Mouse (Mus musculus) limb, embryonic 11.5 days (tissue): ENCODE measurements around the gene Nup37. TPM values are rescaled to one million over a fixed set of nuclear protein-coding genes. Genes with fewer than 3 reads are reported as not detected.

ENCODE experiments used
- ATAC-seq: fragments of 200-750 bp; cut with Nextera tagmentation; 2 replicates; pipeline ENCODE4 v1.8.0; 2017; ENCODE audit warnings: low read depth; ENCODE audit not compliant: insufficient number of reproducible peaks, low FRiP score, low TSS enrichment
- DNase-seq: peaks from one replicate; pipeline ENCODE4 v3.0.0-alpha.2; 2015; ENCODE audit warnings: low spot score
- H3K27ac ChIP-seq: fragments of 300-500 bp; sonication (generic); replicated peaks from 2 replicates; pipeline ENCODE4 v1.5.1; 2014; ENCODE audit warnings: low read depth, mild to moderate bottlenecking, low read length
- H3K27me3 ChIP-seq: fragments of 300-500 bp; sonication (generic); 2 replicates; pipeline ENCODE4 v1.6.1; 2014; ENCODE audit warnings: mild to moderate bottlenecking, low read length, mixed read lengths; ENCODE audit not compliant: control insufficient read depth, insufficient read depth
- H3K36me3 ChIP-seq: fragments of 300-500 bp; sonication (generic); 2 replicates; pipeline ENCODE4 v1.6.1; 2014; ENCODE audit warnings: mild to moderate bottlenecking, low read length, moderate library complexity, mixed read lengths; ENCODE audit not compliant: control insufficient read depth, insufficient read depth
- H3K4me1 ChIP-seq: fragments of 300-500 bp; sonication (generic); 2 replicates; pipeline ENCODE4 v1.6.1; 2014; ENCODE audit warnings: low read length, mixed read lengths; ENCODE audit not compliant: control insufficient read depth, insufficient read depth
- H3K4me2 ChIP-seq: fragments of 300-500 bp; sonication (generic); 2 replicates; pipeline ENCODE4 v1.6.1; 2014; ENCODE audit warnings: low read depth, mild to moderate bottlenecking, moderate library complexity; ENCODE audit not compliant: severe bottlenecking
- H3K4me3 ChIP-seq: fragments of 300-500 bp; sonication (generic); 2 replicates; pipeline ENCODE4 v1.5.1; 2014; ENCODE audit warnings: low read depth, low read length
- H3K9ac ChIP-seq: fragments of 300-500 bp; sonication (generic); 2 replicates; pipeline ENCODE4 v1.6.1; 2014; ENCODE audit warnings: mild to moderate bottlenecking, low read length
- H3K9me3 ChIP-seq: fragments of 300-500 bp; sonication (generic); 2 replicates; pipeline ENCODE4 v1.6.1; 2016; ENCODE audit warnings: low read length; ENCODE audit not compliant: control insufficient read depth
- WGBS: fragments of 180-500 bp; shearing (Covaris S2); extraction: QIAGEN DNeasy Blood & Tissue Kit; methylation state at CpG from one replicate; pipeline ENCODE4 v1.1.7; 2014; 5-methylcytosine and 5-hydroxymethylcytosine counted together
- polyA plus RNA-seq: library from polyadenylated mRNA; unstranded; fragments of >200 nt; fragmentation: Nextera tagmentation; extraction: Ambion mirVana; gene quantifications from 2 replicates; pipeline ENCODE4 v1.2.1, GENCODE M21; 2014

Nup37 gene
- polyA plus RNA-seq, 1 experiment from 2014 or later = 112 TPM

DNA sequence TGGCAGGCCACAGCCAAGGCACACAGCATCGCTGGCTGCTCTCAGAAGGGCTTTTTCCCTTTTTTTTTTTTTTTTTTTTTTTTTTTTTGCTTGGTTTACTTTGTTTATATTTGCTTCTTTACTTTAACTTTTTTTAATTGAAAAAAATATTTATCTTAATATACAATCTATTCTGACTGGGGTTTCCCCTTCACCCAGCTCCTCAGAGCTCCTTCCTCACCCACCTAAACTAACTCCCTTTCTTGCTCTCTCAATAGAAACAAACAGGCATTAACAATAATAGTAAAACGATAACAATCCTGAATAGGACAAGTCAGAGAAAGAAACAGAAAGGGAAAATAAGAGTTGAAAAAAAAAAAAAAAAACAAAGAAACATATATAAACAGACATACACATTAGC lies 15.3 kb downstream of the Nup37 start:
- Histone ChIP-seq H3K4me2 (no peak overlapping the region), H3K9me3 (no peaks in the 10 kb centered on the region), H3K27ac (no peak overlapping the region), H3K27me3 (no peaks in the 10 kb centered on the region), H3K4me3 (no peak overlapping the region), H3K36me3 (no peaks in the 10 kb centered on the region; the same call in 1 of the 2 replicates), H3K9ac (no peak overlapping the region), H3K4me1 (no peaks in the 10 kb centered on the region)
- DNase-seq (no peak), ATAC-seq (no peak)
- 96% methylated on average over 2 of the region's 2 CpGs for WGBS

DNA sequence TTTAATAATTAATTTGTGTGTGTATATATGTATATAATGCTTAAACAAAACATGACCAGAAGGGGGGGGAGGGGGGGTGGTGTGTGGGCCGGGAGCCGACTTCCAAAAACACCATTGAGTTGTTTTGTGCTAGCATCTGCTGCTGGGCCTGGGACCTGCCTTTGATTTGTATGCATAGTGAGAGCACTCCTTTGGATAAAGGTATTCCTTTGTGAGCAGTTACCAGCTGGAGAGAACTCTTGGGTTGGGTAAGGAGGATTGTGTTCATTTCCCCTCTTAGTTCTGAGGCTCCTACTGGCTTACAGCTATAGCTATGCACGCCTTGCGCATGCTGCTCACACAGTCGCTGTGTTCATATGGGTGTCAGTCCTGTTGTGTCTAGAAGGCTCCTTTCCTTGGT lies 15.9 kb downstream of the Nup37 start:
- Histone ChIP-seq H3K4me1 (no peaks in the 10 kb centered on the region), H3K4me3 (no peak overlapping the region), H3K9ac (no peak overlapping the region), H3K9me3 (no peaks in the 10 kb centered on the region), H3K27me3 (no peaks in the 10 kb centered on the region), H3K4me2 (no peak overlapping the region), H3K27ac (no peak overlapping the region), H3K36me3 (no peaks in the 10 kb centered on the region; the same call in 1 of the 2 replicates)
- 97% methylated on average over 5 of the region's 5 CpGs for WGBS
- ATAC-seq = no peak
- DNase-seq = no peak

DNA sequence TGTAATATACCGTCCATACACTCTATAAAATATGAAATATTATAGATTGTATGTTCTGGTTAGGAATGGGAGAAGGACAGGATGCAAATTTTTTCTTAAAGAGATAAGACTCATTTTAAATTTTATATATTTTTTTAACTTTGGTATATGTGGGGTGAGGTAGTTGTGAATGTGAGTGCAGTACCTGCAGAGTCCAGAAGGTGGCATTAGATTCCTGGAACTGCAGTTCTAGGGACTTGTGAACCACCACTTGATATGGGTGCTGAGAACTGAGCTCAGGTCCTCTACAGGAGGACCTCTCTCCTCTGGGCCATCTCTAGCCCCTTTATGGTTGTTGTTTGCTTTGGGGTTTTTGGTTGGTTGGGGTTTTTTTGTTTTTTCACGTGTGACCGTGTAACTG lies 19.4 kb downstream of the Nup37 start:
- H3K4me2 ChIP-seq = no peak overlapping the region
- no peak overlapping the region for H3K4me3 ChIP-seq

DNA sequence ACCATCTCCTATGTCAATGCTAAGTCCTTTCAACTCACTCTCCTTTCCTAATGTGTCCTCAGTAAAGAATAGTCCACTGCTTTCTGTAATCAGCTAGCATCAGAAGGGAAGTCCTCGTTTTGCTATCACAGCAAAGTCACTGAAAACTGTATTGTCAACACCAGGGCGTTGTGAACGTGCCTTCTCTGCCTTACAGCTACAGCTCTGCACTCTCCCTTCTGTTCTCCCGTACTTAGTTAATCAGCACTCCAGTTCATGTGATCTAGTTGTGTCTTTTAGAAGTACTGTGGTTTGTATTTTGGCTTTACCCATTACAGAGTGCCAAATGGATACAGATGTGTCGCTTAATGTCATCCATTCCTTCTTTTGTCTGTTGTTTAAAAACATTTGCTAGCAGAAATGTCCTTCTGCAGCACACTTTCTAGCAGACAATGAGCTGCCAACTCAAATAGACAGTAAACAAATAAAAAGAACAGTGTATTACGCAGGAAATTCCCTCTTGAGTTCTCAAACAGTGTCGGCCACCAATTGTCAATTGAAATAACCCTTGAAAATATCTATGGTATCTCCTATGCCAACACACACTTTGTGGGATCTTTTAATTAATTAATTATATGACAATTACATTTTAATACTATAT lies 20.8 kb downstream of the Nup37 start:
- DNase-seq (no peak), ATAC-seq (no peak)
- Histone ChIP-seq H3K4me1 (no peaks in the 10 kb centered on the region), H3K27me3 (no peaks in the 10 kb centered on the region), H3K9me3 (no peaks in the 10 kb centered on the region), H3K4me3 (no peak overlapping the region), H3K27ac (no peak overlapping the region), H3K4me2 (no peak overlapping the region), H3K36me3 (no peaks in the 10 kb centered on the region; the same call in none of the 2 replicates), H3K9ac (no peak overlapping the region)
- 87% methylated on average over 7 of the region's 7 CpGs for WGBS

More for the DNA sequence above, 19.4 kb downstream of the Nup37 start:
- Histone ChIP-seq H3K4me1 (no peaks in the 10 kb centered on the region), H3K9ac (no peak overlapping the region), H3K27ac (no peak overlapping the region), H3K36me3 (no peaks in the 10 kb centered on the region; the same call in none of the 2 replicates), H3K9me3 (no peaks in the 10 kb centered on the region), H3K27me3 (no peaks in the 10 kb centered on the region)
- DNase-seq = no peak
- 97% methylated on average over 3 of the region's 3 CpGs for WGBS
- no peak for ATAC-seq

DNA sequence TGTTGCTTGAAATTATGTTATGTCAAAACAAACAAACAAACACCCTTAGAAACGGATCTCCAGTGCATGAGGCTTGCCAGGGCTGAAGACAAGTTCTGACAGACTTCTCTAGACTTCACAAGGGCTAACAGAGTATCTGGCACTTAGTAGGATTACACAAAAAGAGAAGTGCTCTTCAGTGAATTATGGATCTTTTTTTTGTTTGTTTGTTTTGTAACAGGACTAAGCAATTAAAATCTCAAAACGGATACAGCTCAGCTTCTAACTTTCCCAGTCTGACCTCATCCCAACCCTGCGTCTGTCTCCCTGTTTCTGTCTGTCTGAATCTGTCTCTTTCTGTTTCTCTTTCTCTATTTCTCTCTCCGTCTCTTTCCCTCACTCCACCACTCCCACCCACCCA lies 53.7 kb downstream of the Nup37 start:
- Histone ChIP-seq H3K4me1 (0 out of 2 replicates have a peak, but pooled peaks cover 2% of the 10 kb centered on the region), H3K27ac (no peak overlapping the region), H3K4me2 (peak overlapping the region; percentile 52; the same call in 1 of the 2 replicates), H3K4me3 (peak overlapping the region; percentile 60), H3K36me3 (no peaks in the 10 kb centered on the region), H3K27me3 (no peaks in the 10 kb centered on the region), H3K9me3 (no peaks in the 10 kb centered on the region), H3K9ac (no peak overlapping the region; the same call in 1 of the 2 replicates)
- DNase-seq (no peak), ATAC-seq (peak; percentile 61; the same call in 1 of the 2 replicates)
- 19% methylated on average over 4 of the region's 4 CpGs for WGBS

DNA sequence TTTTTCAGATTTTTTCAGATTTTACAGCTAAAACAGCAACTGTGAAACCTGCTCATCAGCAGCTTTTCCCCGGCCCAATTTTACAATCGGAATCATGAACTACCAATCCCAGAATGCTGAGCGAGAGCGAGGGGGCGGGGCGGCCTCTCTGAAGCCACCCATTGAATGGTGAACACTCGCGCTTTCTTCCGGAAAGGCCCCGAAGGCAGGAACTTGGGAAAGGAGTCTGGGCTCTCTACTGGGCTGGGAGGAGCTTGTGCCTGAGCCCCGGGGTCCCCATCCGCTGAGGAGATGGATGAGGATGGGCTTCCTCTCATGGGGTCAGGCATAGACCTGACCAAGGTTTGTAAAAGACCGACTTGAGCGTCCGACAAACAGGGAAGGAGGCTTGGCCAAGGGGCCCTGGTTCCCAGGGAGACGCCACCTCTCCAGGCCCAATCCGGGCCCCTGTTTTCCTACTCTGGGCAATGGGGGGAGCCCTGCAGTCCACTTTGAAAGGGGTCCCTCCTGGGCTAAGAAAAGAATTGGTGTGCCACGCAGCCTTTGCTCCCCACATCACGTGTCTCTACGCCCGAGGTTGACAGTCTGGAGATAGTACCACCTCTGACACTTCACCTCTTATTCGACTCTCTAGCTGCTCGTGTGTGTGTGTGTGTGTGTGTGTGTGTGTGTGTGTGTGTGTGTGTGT lies 54.3 kb downstream of the Nup37 start, which contains the start of gene Washc3:
Washc3 (plus strand) TSS at position 143 of the 688 bp plus-strand sequence.
- Histone ChIP-seq H3K4me1 (0 out of 2 replicates have a peak, but pooled peaks cover 2% of the 10 kb centered on the region), H3K4me3 (peak within 1 kb of the TSS; percentile 60), H3K4me2 (peak within 1 kb of the TSS; percentile 52), H3K36me3 (no peaks in the 10 kb centered on the region), H3K9me3 (no peaks in the 10 kb centered on the region), H3K27ac (peak within 1 kb of the TSS; percentile 36; the same call in 1 of the 2 replicates), H3K27me3 (no peaks in the 10 kb centered on the region), H3K9ac (peak within 1 kb of the TSS; percentile 81)
- peak; percentile 97 for ATAC-seq
- WGBS = 4% methylated on average over 23 of the region's 23 CpGs
- DNase-seq = peak; percentile 94

DNA sequence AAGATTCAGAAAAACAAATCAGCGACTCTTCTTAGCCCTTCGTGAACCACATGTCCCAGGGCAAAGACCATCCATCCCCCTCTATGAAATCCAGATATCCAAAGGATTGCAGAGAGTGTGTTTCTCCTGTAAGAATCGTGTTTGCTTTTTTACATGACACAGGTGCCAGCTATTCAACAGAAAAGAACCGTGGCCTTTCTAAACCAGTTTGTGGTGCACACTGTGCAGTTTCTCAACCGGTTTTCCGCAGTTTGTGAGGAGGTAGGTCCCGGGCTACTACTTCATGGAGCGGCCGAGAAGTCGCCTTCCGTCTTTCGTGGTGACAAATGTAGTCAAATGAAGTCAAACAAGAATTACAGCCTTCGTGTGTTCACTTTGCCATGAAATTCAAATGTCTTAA lies 54.9 kb downstream of the Nup37 start:
- ATAC-seq = no peak
- peak overlapping the region; percentile 60 for H3K4me3 ChIP-seq
- H3K9ac ChIP-seq = peak overlapping the region; percentile 81
- DNase-seq = no peak
- no peaks in the 10 kb centered on the region for H3K36me3 ChIP-seq
- H3K4me1 ChIP-seq = 0 out of 2 replicates have a peak, but pooled peaks cover 2% of the 10 kb centered on the region
- H3K27ac ChIP-seq = no peak overlapping the region
- 76% methylated on average over 13 of the region's 13 CpGs for WGBS
- no peaks in the 10 kb centered on the region for H3K9me3 ChIP-seq
- H3K27me3 ChIP-seq = no peaks in the 10 kb centered on the region
- H3K4me2 ChIP-seq = peak overlapping the region; percentile 52

DNA sequence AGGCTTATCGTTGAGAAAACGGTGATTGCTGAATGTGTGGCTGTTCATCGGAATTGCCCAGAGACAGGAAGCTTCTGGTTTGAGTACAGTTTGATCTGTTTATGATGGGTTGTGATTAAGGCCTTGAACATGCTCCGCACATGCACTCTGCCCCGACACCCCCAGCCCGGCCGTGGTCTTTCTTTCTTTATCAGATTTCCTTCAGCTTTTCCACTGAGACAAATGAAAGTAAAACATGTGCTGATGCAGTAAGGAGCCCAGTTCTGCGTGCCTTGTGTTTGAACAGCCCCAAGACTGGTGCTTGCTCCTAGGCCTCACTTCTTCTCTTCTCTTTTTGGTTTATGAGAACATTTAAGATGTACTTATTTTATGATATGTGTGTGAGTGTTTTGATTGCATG lies 55.8 kb downstream of the Nup37 start:
- no peak for ATAC-seq
- H3K4me3 ChIP-seq = no peak overlapping the region
- WGBS = 92% methylated on average over 8 of the region's 8 CpGs

More for the DNA sequence above, 55.8 kb downstream of the Nup37 start:
- Histone ChIP-seq H3K36me3 (no peaks in the 10 kb centered on the region), H3K4me2 (no peak overlapping the region), H3K9ac (no peak overlapping the region), H3K9me3 (no peaks in the 10 kb centered on the region), H3K4me1 (0 out of 2 replicates have a peak, but pooled peaks cover 2% of the 10 kb centered on the region), H3K27ac (no peak overlapping the region), H3K27me3 (no peaks in the 10 kb centered on the region)
- no peak for DNase-seq
